Mouse (Mus musculus) CD8-positive naive resting alpha-beta T cell, adult 2 months (primary cell): ENCODE data around the gene BC030867.

Experiments
- DNase-seq, 2 experiments: peaks; one replicate each; pipeline ENCODE4 v3.0.0; 2022; ENCODE audit warnings: low read depth in 2 of 2, low spot score in 2 of 2

Gene BC030867

DNA sequence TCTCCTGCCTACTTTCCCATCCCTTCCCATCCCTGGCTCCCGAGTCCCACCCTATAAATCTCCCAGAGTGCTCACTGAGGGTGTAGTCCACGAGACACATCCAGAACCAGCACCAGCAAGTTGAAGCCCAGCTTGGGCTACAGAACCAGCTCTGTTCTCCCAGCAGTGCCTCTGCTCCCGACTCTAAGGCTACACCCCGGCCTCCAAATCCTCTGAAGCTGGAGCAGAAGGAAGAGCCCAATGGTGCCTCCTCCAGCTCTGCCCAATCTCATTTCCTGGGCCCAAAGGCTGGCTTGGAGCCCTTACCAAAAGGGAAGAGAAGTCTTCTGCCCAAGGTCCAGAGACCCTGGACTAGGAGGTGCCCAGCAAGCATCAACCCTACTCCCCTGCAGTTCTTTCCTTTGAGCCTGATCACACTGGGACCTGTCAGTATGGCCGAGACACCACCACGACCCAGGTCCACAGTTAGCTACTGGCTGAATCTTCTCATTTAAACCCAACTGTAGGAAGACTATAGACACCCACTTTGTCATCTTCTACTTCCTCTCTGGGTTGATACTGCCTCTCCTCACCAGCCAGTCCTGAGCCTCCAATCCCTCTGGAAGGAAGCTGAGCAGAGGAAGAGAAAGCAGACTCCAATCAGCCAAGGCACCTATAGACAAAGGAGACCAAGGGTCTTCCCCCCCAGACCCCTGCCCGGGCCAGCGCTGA is 27.3 kb upstream of the BC030867 start:
- DNase-seq: no peak

DNA sequence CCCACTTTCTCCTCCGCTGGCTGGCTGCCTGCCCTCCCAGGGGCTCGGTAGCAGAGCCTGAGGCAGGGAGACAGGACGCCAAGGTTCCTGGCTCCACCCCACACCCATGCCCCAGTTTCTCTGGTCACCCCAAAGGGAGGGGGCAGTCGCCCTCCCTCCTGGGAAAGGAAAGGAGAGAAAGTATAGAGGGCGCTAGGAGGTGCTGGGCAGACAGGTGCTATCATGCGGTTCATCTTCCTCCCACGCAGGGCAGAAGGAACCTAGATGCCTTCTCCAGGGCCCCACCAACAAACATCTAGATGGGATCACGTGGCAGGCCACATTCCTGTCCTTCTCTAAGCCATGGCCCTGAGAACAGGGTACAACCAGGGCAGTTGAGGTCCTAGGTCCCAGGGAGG is 26.7 kb upstream of the BC030867 start:
- no peak for DNase-seq

DNA sequence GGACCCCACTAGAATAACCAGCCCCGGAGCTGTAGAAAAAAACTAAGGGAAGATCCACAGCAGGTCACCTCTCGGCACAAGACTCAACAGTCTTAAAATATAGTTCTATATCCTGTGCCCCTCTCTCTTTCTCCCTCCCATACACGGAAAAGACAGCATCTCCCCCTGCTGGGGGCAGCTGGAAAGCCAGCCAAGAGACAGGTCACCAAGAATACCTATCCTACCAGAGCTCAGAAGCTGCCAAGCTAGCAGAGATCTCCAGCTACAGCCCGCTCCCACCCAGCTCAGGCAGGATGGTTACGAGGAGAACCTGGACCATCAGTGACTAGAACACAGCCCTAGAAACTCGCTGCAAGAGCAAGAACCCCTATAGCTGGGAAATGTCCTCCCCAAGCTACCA is 25.5 kb upstream of the BC030867 start:
- DNase-seq: peak; percentile 66 to 85

DNA sequence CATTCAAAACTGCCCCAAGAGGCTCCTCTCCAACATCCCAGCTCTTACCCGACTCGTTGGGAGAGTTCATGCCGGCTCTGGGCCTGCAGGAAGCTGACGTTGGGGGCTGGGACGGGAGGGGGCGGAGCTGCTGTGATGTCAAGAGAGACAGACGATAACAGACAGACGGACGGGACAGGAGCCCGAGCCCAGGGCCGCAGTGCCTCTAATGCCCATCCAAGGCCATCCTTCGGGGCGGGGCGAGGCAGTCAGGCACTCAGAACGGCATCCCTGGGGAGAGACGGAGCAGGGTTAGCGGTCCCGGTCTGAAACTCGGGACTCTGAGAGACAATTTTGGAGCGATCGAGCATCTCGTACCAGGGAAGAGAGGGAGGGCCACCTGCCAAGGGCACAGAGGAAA is 24.0 kb upstream of the BC030867 start:
- no peak for DNase-seq

DNA sequence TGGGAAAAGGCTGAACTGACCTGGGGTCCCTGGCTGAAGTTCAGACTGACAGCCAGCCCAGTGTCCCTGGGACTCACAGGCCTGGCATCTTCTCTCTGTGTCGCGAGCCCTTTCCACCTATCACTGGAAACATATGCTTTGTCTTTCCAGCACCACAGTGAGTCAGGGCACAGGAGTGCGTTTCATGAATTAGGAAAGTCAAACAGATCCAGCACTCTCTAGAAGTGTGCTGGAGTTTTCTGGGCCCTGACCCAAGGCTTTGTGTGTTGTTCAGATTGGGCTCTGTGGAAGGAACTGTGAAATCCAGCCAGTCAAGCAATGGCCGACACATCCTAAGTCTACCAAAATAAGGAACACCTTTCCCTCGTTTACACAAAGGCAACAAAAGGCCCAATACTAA is 23.5 kb upstream of the BC030867 start:
- DNase-seq: no peak

DNA sequence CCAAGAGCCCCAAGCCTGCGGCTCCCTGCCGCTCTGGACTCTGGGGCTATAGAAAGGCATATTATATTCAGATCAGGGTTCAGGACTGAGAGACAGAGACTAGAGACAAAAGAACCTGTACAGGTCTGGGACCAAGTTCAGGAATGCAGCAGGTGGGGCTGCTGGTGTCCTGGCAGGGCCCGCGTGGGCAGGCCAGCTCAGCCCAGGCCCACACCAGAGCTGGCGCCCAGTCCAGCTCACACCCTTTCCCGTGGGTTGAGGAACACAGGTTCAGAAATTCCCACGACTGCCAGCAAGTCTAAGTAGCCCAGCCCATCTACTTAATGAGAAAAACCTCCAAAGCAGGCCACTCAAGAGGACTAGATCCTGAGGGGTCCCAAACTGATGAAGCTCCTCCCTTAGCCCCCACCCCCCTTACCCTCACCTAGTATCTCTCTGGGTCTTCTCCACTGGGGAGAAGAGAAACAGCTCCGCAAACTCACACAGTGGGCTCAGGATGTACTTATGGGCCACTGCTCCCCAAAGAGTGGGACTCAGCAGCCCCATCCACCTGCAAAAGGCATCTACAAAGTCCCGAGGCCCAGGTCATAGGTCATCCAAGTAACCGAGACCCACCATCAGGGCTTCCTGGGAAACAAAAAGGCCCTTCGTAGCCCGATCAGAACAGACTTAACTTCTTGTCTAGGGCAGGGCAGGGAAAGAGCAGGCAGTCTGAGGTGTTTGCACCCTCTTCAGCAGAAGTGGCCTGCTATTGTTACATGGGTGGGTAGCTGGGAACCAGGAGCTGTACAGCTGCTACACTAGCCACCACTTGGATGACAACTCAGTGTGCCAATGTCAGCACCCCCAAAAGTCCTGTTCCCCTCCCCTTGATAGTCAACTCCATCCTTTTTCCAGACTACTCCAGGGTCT is 22.4 kb upstream of the BC030867 start:
- DNase-seq: no peak

DNA sequence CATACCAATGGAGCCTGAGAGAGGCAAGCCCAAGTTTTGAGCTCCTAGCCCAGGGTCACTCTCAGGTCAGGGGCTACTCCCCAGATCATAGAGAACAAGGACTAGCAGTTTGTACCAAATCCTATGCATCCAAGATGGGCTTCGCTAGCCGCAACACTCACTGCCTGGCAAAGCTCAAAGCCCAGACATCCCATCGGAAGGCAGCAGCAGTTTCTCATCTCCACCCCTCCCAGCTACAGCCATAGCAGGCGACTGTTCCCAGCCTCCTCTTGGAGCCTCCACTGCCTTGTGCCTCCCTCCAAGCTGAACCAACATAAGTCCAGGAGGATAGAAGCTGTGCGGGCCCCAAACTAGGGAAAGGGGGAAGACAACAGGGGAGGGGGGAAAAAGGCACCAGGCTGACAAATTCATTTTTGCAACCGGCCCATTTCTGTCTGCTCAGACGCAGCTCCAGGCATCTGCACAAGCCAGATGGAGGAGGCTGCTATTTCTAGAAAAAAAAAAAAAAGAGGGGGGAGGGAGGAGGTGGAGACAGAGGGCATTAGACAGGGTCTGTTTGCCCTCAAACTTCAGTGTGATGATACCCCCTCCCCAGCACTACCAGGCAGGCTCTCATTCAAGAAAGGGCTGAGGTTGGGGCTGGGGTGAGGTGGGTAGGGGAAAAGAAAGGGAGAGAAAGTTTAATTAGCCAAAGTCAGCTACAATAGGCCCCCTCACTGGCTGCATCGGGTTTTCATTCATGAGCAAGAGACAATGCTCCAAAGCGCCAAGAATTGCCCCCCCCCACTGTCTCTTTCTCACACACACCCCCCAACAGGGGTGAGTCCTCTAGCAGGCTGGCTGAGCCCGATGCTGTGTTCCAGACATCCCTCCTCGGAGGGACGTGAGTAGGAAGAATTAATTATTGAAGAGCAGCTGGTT is 21.2 kb upstream of the BC030867 start:
- DNase-seq: no peak

DNA sequence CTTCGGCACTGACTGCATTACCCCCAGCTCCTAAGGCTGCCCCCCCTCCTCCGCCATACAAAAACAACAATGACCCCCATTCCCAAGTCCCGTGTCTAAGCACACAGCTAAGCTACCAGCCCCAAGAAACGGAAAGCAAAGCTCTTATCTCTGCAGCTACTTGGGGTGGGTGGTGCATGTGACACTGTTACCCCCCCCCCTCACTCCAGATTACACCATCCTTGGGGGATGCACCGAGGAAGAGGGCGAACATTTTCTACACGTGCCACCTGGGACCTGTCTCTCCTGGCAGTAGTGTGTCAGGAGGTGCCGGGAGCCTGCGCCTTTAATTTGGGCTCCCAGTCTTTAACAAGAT is 20.5 kb upstream of the BC030867 start:
- DNase-seq: no peak

DNA sequence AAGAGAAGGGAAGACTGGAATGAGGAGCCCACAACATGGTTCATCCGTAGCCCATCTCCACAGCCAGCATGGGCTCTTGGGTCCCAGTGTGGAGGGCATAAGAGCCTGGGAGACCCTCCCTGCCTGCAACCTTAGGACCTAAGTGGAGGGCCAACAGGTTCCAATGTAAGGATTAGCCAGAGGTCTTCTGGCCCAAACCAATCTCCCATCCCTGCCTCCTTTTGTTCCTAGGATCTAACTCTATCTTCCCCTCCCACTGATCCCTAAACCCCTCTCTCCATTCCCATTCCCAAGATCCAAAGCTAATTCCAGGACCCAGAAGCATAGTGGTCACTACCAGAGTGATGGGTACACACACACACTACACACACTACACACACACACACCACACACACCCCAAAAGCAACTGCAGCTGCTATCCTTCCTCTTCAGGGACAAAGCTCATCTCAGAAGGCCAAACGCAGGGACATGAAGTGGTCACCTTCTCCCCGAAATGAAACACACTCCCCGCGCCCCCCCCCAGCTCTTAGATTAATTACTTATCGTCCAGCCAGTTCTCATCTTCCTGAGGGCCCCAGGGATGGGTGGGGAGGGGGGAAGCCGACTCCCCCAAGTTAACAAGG is 19.9 kb upstream of the BC030867 start:
- no peak for DNase-seq

DNA sequence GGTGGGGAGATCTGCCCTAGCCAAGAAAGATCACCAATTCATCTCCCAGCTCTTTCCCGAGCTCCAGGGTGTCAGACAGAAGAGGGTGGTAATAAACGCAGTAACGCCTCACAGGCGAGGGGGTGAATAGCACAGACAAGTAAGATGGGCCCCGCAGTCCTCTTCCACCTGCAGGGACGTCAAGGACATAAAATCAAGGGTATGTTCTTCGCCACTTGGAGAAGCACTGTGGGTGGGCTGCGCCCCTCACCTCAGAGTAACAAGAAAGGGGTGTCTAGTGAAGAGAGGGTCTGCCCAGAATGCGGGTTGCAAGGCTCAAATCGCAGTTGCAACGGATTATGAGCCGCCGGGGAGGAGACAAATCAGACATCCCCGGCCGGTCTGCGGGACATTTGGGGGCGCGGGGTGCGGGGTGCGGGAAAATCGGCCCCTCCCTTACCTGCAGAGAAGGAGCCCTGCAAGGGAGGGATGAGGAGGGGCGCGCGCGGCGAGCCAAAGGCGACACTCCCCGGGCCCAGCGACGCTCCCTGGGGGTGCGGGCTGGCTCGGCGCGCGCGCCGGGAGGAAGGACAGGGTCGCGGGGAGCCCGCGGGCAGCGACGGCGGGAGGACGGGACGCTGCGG is 19.2 kb upstream of the BC030867 start:
- peak; percentile 20 to 31 for DNase-seq

DNA sequence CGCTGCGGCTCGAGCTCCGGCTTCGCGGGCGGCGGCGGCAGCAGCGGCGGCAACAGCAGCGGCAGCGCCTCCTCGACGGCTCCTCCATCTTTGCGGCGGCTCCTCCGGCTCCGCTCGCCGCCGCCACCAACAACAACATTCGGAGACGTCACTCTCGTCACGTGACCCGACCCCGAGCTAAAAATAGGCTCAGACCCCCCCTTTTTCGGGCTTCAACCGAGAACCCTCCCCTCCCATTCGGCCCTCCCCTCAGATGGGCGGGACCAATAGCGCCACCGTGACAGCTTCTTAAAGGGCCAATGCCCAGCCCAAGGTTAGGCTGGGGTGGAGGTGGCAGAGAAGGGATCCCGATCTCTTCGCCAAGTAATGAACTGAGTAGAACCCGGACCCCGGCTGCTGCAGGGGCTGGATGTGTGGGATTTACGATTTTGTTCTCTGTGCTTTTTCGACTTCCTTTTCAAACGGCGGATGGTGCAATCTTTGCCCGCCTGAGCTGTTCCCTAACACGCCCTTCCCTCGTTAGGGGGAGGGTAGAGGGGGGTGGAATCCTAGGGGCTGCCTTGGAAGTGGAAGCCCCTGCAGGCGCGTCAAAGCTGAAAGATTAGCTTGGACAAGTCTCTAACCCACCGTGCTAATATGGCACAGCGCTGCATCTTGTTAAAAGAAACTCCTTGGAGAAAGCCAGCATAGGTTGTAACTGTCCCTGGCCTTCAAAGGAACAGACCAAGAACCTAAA is 18.5 kb upstream of the BC030867 start, which contains the start of gene Hdac5:
Hdac5 (minus strand) TSS at position 161 of the 736 bp plus-strand sequence.
- peak; percentile 98 to 99 for DNase-seq

DNA sequence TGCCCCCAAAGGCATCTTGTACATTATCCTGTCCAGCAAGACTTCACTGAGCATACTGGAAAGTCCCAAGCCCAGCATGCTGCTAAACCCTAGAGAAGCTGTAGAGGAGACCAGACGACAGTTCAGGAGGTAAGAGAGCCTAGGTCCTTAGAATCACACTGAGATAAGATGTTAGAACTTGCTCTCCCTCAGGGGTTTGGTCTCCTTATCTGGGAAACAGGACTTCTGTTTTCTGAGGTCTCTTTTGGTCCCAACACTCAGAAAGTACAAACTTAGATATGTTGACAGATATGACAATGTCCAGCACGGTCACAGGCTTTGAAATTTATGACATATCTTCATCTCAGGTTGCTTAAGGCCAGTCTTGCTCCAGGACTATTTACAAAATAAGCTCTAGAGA is 12.7 kb upstream of the BC030867 start:
- no peak for DNase-seq

DNA sequence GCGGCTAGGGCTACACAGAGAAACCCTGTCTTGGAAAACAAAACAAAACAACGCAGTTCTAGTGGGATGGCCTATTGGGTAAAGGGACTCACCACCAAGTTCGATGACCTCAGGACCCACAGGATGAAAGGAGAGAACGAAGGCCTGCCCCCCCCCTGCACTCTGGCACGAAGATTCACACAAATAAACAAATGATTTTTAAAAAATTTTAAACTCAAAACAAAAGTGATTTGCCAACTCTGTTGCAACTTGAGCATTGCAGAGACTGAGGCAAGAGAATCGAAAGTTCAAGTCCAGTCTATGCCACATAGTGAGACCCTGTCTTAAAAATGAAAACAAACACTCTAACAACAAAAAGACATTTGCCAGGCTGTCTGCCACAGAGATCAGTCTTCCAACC is 8.0 kb upstream of the BC030867 start:
- no peak for DNase-seq

DNA sequence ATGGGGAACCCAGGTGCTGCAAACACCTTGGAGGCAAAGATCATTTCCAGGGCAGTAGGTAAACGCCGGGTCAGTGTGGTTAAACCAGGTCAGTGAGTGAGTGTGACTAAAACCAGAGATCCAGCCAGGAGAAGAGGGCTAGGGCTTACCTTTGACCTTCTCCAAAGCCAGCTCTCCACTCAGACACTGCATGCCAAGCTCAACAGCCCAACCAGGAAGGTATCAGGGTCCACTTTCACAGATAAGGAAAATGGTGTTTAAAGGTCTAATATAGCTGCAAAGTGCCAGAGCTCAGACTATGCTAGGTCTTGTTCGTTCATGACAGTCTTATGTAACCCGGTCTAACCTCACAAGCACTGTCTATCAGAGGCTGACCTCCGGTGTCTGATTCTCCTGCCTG is 7.4 kb upstream of the BC030867 start:
- no peak for DNase-seq

DNA sequence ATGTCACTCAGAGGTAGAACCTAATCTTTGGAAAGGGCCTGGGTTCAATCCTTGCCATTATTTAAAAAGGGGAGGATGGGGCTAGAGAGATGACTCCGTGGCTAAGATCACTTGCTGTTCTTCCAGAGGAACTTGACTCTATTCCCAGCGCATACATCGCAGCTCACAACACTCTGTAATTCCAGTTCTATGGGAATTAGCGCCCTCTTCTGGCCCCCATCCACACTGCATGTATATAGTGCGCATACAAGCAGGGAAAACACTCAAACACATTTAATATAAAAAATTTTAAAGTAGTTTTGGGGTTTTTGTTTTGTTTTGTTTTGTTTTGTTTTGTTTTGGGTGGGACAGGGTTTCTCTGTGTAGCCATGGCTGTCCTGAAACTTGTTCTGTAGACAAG is 6.8 kb upstream of the BC030867 start:
- DNase-seq: no peak

DNA sequence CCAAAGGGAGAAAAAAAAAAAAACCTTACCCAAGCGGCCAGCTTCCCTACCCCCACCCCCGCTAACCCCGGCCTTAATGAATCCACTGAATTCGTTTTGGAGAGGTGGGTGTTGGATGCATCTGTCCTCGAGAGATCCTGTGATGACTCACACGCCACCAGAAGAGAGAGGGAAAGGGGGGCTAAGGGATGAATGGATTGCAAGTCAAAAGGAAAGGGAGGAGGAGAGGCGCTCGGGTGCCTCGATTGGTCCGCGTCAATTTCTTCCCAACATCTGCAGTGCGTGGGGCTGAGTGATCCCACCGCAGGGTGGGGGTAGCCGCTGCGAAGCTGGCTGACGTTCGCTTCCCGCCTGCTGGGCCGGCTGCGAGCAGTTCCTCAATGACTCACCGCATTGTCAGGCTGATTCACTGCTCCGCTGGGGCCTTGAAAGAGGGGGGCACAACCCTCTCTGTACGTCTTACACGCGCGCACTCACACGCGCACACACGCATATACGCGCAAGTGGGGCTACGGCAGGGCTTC is 3.7 kb upstream of the BC030867 start:
- DNase-seq: peak in 1 of 2 experiments; percentile 16

DNA sequence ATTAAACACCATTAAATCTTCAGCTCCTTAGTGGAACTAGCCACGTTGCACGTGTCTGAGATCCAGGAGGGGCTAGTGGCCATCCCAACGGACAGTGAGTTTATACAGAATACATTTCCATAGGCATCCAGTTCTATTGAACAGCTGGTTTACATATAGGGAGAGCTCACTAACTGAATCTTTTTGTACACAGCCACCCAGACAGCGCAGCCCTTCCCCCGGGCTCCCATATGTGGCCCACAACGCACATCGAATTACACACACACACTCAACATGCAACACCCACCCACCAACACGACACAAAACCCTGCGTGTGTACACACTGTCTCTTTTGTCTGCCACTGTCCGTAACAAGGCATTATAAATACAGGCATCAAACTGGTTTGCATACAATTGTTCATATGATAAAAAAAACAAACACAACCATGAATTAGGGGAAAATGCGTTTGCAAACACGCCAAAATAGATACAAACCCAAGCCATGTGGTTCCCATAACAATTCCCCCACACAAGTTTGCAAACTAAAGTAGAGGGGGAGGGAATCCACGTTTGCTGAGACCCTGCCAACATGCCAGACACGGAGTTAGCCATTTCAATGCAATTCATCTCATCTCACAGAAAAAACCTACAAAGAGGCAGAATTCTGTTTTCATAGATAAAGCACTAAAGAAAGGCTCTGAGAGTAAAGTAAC is 3.0 kb upstream of the BC030867 start:
- no peak for DNase-seq

DNA sequence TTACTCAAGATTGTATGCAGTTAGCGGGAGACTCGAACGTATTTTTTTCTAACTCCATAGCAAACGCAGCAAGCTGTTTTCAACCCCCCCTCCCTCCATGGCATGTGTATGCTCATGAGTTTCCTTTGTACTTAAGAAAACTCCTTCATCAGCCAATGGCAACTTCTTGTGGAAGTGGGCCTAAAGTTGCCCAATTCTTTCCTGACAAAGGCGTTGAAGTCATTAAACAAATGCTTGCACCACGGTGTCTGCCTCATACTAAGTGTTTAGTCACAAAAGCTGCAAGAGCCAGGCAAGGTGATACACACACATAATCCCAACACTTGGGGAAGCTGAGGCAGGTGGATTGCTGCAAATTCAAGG is 2.4 kb upstream of the BC030867 start:
- DNase-seq: no peak

DNA sequence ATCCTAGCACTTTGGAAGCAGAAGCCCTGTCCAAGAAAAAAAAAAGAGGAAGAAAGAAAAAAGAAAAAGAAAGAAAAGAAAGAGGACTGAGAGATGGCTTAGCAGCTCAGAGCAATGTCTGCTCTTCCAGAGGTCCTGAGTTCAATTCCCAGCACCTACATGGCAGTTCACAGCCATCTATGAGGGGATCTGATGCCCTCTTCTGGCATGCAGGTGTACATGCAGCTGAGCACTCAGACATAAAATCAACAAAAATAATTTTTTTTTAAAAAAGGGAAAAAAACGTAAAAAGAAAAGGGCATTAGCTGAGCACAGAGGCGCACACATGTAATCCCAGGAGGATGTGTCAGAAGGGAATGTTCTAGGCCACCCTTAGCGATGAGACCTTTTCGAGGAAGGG is 1.8 kb upstream of the BC030867 start:
- DNase-seq: no peak
